Mouse (Mus musculus): ENCODE results near the gene Ppp1ca.

Gene Ppp1ca

GRCm38 (mm10) chr19:4211891-4212588, 20.2 kb downstream of the Ppp1ca start:
- DNase-seq (ENCODE audit: low read depth, low spot score) = no peak

GRCm38 (mm10) chr19:4213524-4213974, 21.7 kb downstream of the Ppp1ca start:
- no peak for DNase-seq (ENCODE audit: low read depth, low spot score)

- DNase-seq (ENCODE audit: low read depth, low spot score) = no peak
Measured at GRCm38 (mm10) chr19:4214071-4214770, 22.4 kb downstream of the Ppp1ca start, which contains the start of the genes Clcf1 and AC109138.7. Clcf1 (plus strand) TSS chr19:4214238. AC109138.7 (plus strand) TSS chr19:4214357.

- no peak for DNase-seq (ENCODE audit: low read depth, low spot score)
Measured at GRCm38 (mm10) chr19:4214771-4215450, 23.0 kb downstream of the Ppp1ca start.

- no peak for DNase-seq (ENCODE audit: low read depth, low spot score)
Measured at GRCm38 (mm10) chr19:4215451-4215840, 23.6 kb downstream of the Ppp1ca start.

GRCm38 (mm10) chr19:4216041-4216685, 24.3 kb downstream of the Ppp1ca start:
- DNase-seq (ENCODE audit: low read depth, low spot score) = peak; percentile 82

GRCm38 (mm10) chr19:4217140-4217539, 25.3 kb downstream of the Ppp1ca start:
- DNase-seq (ENCODE audit: low read depth, low spot score) = no peak

- no peak for DNase-seq (ENCODE audit: low read depth, low spot score)
Measured at GRCm38 (mm10) chr19:4217855-4218254, 26.0 kb downstream of the Ppp1ca start.

GRCm38 (mm10) chr19:4218293-4218692, 26.4 kb downstream of the Ppp1ca start:
- DNase-seq (ENCODE audit: low read depth, low spot score) = no peak

GRCm38 (mm10) chr19:4218784-4219183, 26.9 kb downstream of the Ppp1ca start:
- DNase-seq (ENCODE audit: low read depth, low spot score) = no peak

- no peak for DNase-seq (ENCODE audit: low read depth, low spot score)
Measured at GRCm38 (mm10) chr19:4219943-4220342, 28.1 kb downstream of the Ppp1ca start.

GRCm38 (mm10) chr19:4220416-4220815, 28.6 kb downstream of the Ppp1ca start:
- DNase-seq (ENCODE audit: low read depth, low spot score) = no peak

GRCm38 (mm10) chr19:4220957-4221743, 29.3 kb downstream of the Ppp1ca start:
- no peak for DNase-seq (ENCODE audit: low read depth, low spot score)

- DNase-seq (ENCODE audit: low read depth, low spot score) = no peak
Measured at GRCm38 (mm10) chr19:4222165-4222564, 30.3 kb downstream of the Ppp1ca start.

- DNase-seq (ENCODE audit: low read depth, low spot score) = no peak
Measured at GRCm38 (mm10) chr19:4226779-4227178, 34.9 kb downstream of the Ppp1ca start.

- DNase-seq (ENCODE audit: low read depth, low spot score) = no peak
Measured at GRCm38 (mm10) chr19:4227446-4227845, 35.6 kb downstream of the Ppp1ca start.

- DNase-seq (ENCODE audit: low read depth, low spot score) = peak; percentile 90
Measured at GRCm38 (mm10) chr19:4227894-4228678, 36.2 kb downstream of the Ppp1ca start.

- no peak for DNase-seq (ENCODE audit: low read depth, low spot score)
Measured at GRCm38 (mm10) chr19:4228891-4229290, 37.0 kb downstream of the Ppp1ca start.

GRCm38 (mm10) chr19:4229451-4230076, 37.7 kb downstream of the Ppp1ca start:
- no peak for DNase-seq (ENCODE audit: low read depth, low spot score)

GRCm38 (mm10) chr19:4230415-4230814, 38.5 kb downstream of the Ppp1ca start:
- peak; percentile 37 for DNase-seq (ENCODE audit: low read depth, low spot score)

Data from brain, adult 2 months (tissue).